Mouse (Mus musculus) C2C12 (cell line): ENCODE results near the gene Bpnt1. TPM values are rescaled to one million over a fixed set of nuclear protein-coding genes. Genes with fewer than 3 reads are reported as not detected.

ENCODE experiments used
- H3K27me3 ChIP-seq: one replicate; pipeline ENCODE4 v1.6.1; 2011; ENCODE audit not compliant: control insufficient read depth, insufficient read depth, insufficient read length
- H3K36me3 ChIP-seq: one replicate; pipeline ENCODE4 v1.6.1; 2011; ENCODE audit not compliant: control insufficient read depth, insufficient read depth
- H3K4me3 ChIP-seq: one replicate; pipeline ENCODE4 v1.5.1; 2011; ENCODE audit warnings: mild to moderate bottlenecking, control low read depth; ENCODE audit not compliant: poor library complexity, insufficient read depth, severe bottlenecking
- H3K79me2 ChIP-seq: one replicate; pipeline ENCODE4 v1.6.1; 2011; ENCODE audit not compliant: control insufficient read depth, insufficient read depth
- H3K79me3 ChIP-seq: one replicate; pipeline ENCODE4 v1.6.1; 2011; ENCODE audit warnings: low read depth, control low read depth
- H3ac ChIP-seq: one replicate; pipeline ENCODE3; 2011; ENCODE audit warnings: low read depth; ENCODE audit not compliant: control insufficient read depth, insufficient read length
- CEBPB ChIP-seq: IDR thresholded peaks from one replicate; pipeline ENCODE4 v1.6.1; 2011; ENCODE audit warnings: low read depth, mild to moderate bottlenecking, control low read depth, moderate library complexity
- CTCF ChIP-seq: IDR thresholded peaks from one replicate; pipeline ENCODE4 v1.5.1; 2011; ENCODE audit not compliant: control insufficient read depth, insufficient read depth, insufficient read length
- FOSL1 ChIP-seq: IDR thresholded peaks from one replicate; pipeline ENCODE4 v1.8.0; 2011; ENCODE audit warnings: mild to moderate bottlenecking, low read length; ENCODE audit not compliant: poor library complexity, insufficient read depth, severe bottlenecking
- MAX ChIP-seq: IDR thresholded peaks from one replicate; pipeline ENCODE4 v1.6.1; 2011; ENCODE audit warnings: mild to moderate bottlenecking, control low read depth
- MYOD1 ChIP-seq: IDR thresholded peaks from one replicate; pipeline ENCODE4 v1.6.1; 2011; ENCODE audit warnings: low read depth; ENCODE audit not compliant: control insufficient read depth, insufficient read length
- MYOG ChIP-seq: IDR thresholded peaks from one replicate; pipeline ENCODE4 v1.6.1; 2011; ENCODE audit not compliant: control insufficient read depth, insufficient read length; ENCODE audit errors: extremely low read depth
- USF1 ChIP-seq: IDR thresholded peaks from one replicate; pipeline ENCODE4 v1.6.1; 2011; ENCODE audit warnings: low read depth, mild to moderate bottlenecking, control low read depth, moderate library complexity
- microRNA-seq: library from miRNA; unstranded; fragments of <30 nt; microRNA quantifications from one replicate; pipeline ENCODE4, GENCODE M21; 2019; ENCODE audit warnings: borderline microRNAs expressed
- polyA plus RNA-seq: library from polyadenylated mRNA; unstranded; fragments of >200 nt; fragmentation: generic; extraction: Trizol; gene quantifications from one replicate; pipeline ENCODE4 v1.2.1, GENCODE M21; 2012; ENCODE audit warnings: missing spikeins

Bpnt1 gene
- polyA plus RNA-seq, 1 experiment: 37.2 TPM

DNA sequence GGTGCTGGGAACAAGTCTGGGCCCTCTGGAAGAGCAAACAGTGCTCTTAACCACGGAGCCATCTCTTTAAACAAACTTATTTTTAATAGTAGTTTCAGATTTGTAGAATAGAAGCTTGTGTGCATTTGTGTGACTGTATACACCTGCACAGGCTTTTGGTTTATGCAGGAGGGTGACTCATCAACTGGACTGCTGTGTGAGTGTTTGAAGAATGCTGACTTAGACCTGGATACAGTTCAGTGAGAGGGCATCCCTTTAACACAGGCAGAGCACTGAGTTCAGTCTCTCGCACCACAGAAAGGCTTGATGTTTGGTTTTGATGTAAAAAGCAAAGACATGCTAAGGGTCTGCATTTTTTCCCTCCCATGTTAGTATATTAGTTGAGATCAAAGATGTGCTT lies 45.5 kb downstream of the Bpnt1 start:
- H3K79me2 ChIP-seq: peaks cover 17% of the 10 kb centered on the region

DNA sequence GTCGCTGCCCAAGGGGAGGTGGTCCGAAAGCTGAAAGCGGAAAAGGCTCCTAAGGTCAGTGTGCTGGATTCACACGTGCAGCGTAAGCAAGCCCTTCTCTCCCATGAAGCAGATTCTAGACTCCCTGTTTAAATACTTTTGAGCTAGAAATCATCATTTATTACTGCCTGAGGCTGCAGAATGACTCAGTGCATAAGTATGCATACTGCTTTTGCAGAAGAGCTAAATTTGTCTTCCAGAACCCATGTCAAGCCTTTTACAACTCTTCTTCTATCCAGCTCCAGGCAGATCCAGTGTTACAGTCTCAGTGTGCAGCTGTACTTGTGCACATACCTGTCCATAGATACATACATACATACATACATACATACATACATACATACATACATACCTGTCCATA lies 69.7 kb downstream of the Bpnt1 start:
- no peak overlapping the region for H3ac ChIP-seq
- no peaks in the 10 kb centered on the region for H3K79me3 ChIP-seq
- H3K4me3 ChIP-seq: no peak overlapping the region
- peaks cover 7% of the 10 kb centered on the region for H3K79me2 ChIP-seq
- TF ChIP-seq FOSL1 (no peak), MYOG (no peak), CEBPB (no peak), USF1 (no peak), MYOD1 (no peak), CTCF (no peak), MAX (no peak)
- peaks cover 89% of the 10 kb centered on the region for H3K36me3 ChIP-seq
- H3K27me3 ChIP-seq: no peaks in the 10 kb centered on the region

More for the DNA sequence above, 45.5 kb downstream of the Bpnt1 start:
- no peak for TF ChIP-seq MYOG
- no peak for TF ChIP-seq MAX
- TF ChIP-seq CEBPB: no peak
- TF ChIP-seq FOSL1: no peak
- TF ChIP-seq MYOD1: no peak
- TF ChIP-seq USF1: no peak
- TF ChIP-seq CTCF: no peak
- H3K27me3 ChIP-seq: no peaks in the 10 kb centered on the region
- no peaks in the 10 kb centered on the region for H3K79me3 ChIP-seq
- no peak overlapping the region for H3K4me3 ChIP-seq
- no peak overlapping the region for H3ac ChIP-seq
- peaks cover 74% of the 10 kb centered on the region for H3K36me3 ChIP-seq

DNA sequence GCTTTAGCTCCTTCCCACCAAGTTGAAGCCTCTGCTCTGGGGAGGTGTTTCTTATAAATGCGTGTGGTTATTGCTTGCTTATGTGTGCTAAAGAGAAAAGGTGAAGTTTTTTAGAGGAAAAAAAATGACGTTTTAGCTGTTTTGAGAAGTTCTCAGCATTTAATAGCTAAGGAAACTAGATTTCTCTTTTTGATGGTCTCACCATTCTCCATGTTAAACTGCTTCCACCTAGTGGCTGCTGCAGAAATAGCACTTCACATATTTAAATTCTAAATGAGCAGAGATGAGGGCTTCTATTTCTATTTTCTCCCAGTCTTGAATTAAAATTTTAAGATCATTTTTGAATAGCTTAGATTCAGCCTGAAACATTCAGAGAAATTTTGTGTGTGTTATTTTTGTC lies 72.1 kb downstream of the Bpnt1 start:
- peaks cover 7% of the 10 kb centered on the region for H3K79me2 ChIP-seq
- no peak for TF ChIP-seq CEBPB
- no peak for TF ChIP-seq MAX
- no peak for TF ChIP-seq MYOD1
- no peak for TF ChIP-seq MYOG
- TF ChIP-seq FOSL1: no peak
- no peak for TF ChIP-seq USF1
- TF ChIP-seq CTCF: no peak
- H3K36me3 ChIP-seq: peaks cover 91% of the 10 kb centered on the region
- H3K27me3 ChIP-seq: no peaks in the 10 kb centered on the region
- H3K4me3 ChIP-seq: no peak overlapping the region
- no peaks in the 10 kb centered on the region for H3K79me3 ChIP-seq
- H3ac ChIP-seq: no peak overlapping the region

DNA sequence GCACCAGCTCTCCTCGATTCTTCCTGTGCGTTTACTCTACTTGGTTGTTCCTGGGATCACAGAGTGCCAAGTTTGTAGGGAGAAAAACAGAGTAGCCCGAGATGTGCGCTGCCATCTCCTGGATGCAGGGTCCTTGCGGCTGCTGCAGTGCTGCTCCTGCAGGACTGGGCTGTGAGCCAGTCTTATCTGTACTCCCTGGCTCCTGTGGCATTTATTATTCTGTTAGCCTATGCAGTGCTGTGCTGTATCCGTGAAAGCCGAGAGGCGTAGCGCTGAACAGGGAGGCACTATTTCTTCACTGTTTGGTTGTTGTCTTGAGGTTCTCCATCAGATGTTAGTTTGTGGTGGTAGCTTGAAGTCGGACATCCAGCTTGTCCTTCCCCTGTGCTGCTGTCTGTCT lies 74.0 kb downstream of the Bpnt1 start:
- H3K27me3 ChIP-seq: no peaks in the 10 kb centered on the region
- H3K36me3 ChIP-seq: peaks cover 95% of the 10 kb centered on the region
- no peak overlapping the region for H3ac ChIP-seq
- H3K79me2 ChIP-seq: peaks cover 7% of the 10 kb centered on the region
- TF ChIP-seq USF1: no peak
- TF ChIP-seq MYOG: no peak
- TF ChIP-seq CEBPB: no peak
- no peak for TF ChIP-seq MYOD1
- TF ChIP-seq CTCF: no peak
- no peak for TF ChIP-seq FOSL1
- no peak for TF ChIP-seq MAX
- H3K4me3 ChIP-seq: no peak overlapping the region
- H3K79me3 ChIP-seq: no peaks in the 10 kb centered on the region

Small RNA genes lying within 50 kb of the gene (microRNA-seq; reads per million reads assigned to microRNA genes)
- gene Mir194-1 (1.2 reads per million, percentile 28 among the genes with 10 or more reads in this experiment), gene Mir215 (1.6 reads per million, percentile 35 among the genes with 10 or more reads in this experiment)

Other genes with a start within 250 kb of the Bpnt1 start
- 24.1 TPM for gene Rab3gap2, start 128.0 kb upstream of the Bpnt1 start, polyA plus RNA-seq
- 18.4 TPM for gene Iars2, start 2.8 kb upstream of the Bpnt1 start, polyA plus RNA-seq
- 44.2 TPM for gene Eprs, start 30.9 kb downstream of the Bpnt1 start, polyA plus RNA-seq
- not detected for gene Slc30a10, start 122.7 kb downstream of the Bpnt1 start, polyA plus RNA-seq